Mouse (Mus musculus): ENCODE measurements around the gene Dnah6. TPM values are rescaled to one million over a fixed set of nuclear protein-coding genes. Genes with fewer than 3 reads are reported as not detected.

Gene Dnah6
- polyA plus RNA-seq (2012; ENCODE audit: low replicate concordance) = not detected in 2 replicates

DNA sequence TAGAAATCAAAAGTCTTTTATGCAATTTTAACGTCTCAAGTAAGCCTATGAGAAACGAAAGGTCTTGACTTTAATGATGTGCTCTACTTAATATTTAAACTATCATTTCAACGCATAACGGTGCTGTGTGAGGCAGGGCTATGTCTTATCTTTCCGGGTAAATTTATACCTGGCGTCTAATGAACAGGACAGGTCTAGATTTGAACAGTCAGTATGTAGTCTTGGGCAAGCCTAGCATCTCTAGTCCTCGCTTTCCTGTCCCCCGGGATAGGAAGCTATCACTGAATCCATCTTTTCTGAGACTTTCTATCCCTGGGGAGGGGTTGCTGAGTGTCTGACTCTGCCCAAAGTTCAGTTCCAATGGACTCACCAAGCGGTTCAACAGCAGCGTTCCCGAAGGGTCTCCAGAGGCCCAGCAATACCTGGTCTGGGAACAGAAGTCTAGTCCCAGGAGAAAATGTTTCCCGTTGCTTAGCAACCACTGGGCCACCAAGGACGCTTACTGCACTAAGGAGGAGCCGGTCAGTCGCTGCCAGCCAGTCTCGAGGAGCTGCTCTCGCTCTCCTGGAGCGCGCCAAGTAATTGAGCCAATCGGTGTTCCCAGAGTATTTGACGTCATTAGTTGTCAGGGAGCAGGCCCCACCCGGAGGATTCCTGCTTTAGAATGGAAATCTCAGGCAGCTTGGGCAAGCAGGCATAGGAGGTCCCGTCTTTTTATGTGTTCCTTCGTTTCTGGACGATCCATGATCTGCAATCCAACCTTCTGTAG is at the start of gene Dnah6:
Dnah6 (minus strand) TSS at position 463 of the 769 bp plus-strand sequence.

DNA sequence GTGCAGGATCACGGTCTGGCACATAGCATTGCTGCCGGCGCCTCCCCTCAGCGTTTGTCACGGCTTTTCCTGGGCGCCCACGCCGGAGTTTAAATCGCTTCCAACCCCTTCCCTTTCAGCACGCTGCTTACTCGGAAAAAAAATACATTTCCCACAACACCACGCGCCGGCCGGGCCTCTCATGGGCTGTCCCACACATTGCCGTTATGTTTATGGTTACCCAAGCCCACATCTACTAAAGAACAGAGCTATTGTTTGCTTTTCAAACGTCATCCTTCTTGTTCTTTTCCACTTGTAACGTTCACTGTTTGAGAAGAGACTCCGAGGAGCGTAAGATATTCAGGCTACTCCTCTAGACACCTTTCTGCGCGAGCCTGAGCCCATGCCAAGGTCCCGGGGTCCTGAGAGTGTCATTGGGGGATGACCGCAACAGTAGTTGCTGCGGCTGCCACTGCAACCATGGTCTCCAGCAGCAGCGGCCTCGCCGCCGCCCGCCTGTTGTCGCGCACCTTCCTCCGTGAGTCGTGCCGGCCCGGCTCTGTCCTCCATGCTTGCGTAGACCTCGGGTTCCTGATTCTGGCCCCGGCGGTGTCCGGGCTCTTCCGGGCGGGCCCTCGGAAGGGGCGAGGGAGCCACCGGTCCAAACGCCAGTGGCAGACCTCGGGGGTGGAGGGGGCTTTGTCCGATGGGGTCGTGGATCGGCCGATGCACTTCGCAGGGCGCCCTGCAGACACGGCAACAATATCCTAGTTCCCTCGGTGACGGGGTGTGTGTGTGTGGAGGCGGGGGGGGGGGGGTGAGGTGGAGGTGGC is 27.0 kb upstream of the Dnah6 start, which contains the start of gene Suclg1:
Suclg1 (plus strand) TSS at position 146 of the 812 bp plus-strand sequence.

Other genes with a start within 250 kb of the Dnah6 start
- 2.5 and 72.0 TPM in 2 replicates for gene Suclg1, start 26.7 kb upstream of the Dnah6 start, polyA plus RNA-seq (2012; ENCODE audit: low replicate concordance)
- gene 4931417E11Rik, start 248.0 kb upstream of the Dnah6 start, polyA plus RNA-seq (2012; ENCODE audit: low replicate concordance) = not detected in 2 replicates